Mouse (Mus musculus) heart, adult 2 months (tissue): ENCODE data around the gene Tfr2.

Experiments
- CTCF ChIP-seq: fragments of 200-600 bp; IDR thresholded peaks from 2 replicates; pipeline ENCODE4 v1.8.1; 2022; ENCODE audit warnings: antibody characterized with exemption, mild to moderate bottlenecking, moderate library complexity
- EP300 ChIP-seq: fragments of 200-500 bp; IDR thresholded peaks from 2 replicates; pipeline ENCODE4 v1.6.1; 2011; ENCODE audit warnings: low read depth, low read length, control low read depth; ENCODE audit not compliant: insufficient read depth
- POLR2A ChIP-seq: fragments of 200-500 bp; IDR thresholded peaks from 2 replicates; pipeline ENCODE4 v1.6.1; 2011; ENCODE audit warnings: mild to moderate bottlenecking, low read depth, low read length, control low read depth; ENCODE audit not compliant: insufficient read depth

- no peak for TF ChIP-seq CTCF
- no peak for TF ChIP-seq POLR2A
- TF ChIP-seq EP300 = no peak
Observed at GRCm38 (mm10) chr5:137540991-137541390, 28.6 kb upstream of the Tfr2 start.
